Mouse (Mus musculus) heart, adult 2 months (tissue): ENCODE results near the gene Eef2k.

Experiments
- CTCF ChIP-seq: fragments of 200-600 bp; IDR thresholded peaks from 2 replicates; pipeline ENCODE4 v1.8.1; 2022; ENCODE audit warnings: antibody characterized with exemption, mild to moderate bottlenecking, moderate library complexity
- EP300 ChIP-seq: fragments of 200-500 bp; IDR thresholded peaks from 2 replicates; pipeline ENCODE4 v1.6.1; 2011; ENCODE audit warnings: low read depth, low read length, control low read depth; ENCODE audit not compliant: insufficient read depth
- POLR2A ChIP-seq: fragments of 200-500 bp; IDR thresholded peaks from 2 replicates; pipeline ENCODE4 v1.6.1; 2011; ENCODE audit warnings: mild to moderate bottlenecking, low read depth, low read length, control low read depth; ENCODE audit not compliant: insufficient read depth

GRCm38 (mm10) chr7:120941214-120941613 is 98.6 kb downstream of the Eef2k start:
- no peak for TF ChIP-seq CTCF
- TF ChIP-seq EP300: no peak
- no peak for TF ChIP-seq POLR2A
